Mouse (Mus musculus) thymus, adult 2 months (tissue): ENCODE data around the gene Ttc25.

Source experiments
- CTCF ChIP-seq: fragments of 200-500 bp; IDR thresholded peaks from 2 replicates; pipeline ENCODE4 v1.5.1; 2012; ENCODE audit warnings: mild to moderate bottlenecking, control low read depth, low read length, moderate library complexity, borderline replicate concordance; ENCODE audit not compliant: control insufficient read depth, poor library complexity, insufficient read depth; ENCODE audit errors: extremely low read depth
- POLR2A ChIP-seq: fragments of 200-500 bp; IDR thresholded peaks from 2 replicates; pipeline ENCODE4 v1.6.1; 2012; ENCODE audit warnings: mild to moderate bottlenecking, low read length, control low read depth, moderate library complexity; ENCODE audit not compliant: control insufficient read depth, poor library complexity, insufficient read depth; ENCODE audit errors: extremely low read depth

GRCm38 (mm10) chr11:100601372-100601771 lies 56.0 kb downstream of the Ttc25 start:
- TF ChIP-seq POLR2A (no peak), CTCF (no peak)
